In the genomic region with DNA sequence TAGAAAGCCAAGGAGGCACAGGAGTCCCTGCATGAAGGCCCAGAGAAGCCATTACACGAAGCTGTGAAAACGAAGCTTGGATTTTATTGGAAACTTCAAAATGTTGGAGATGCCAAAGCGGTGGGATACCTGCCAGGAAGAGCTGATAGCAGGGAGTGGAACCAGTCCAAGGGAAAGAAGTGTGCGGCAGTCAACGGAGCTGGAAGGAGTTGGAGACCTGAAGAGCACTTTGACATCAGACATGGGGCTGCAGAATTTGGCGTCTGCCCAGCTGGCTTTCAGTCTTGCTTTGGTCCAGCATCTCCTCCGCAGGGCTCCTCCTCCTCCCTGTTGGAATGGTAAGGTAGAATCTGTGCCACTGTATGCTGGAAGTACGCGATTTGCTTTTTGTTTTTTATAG, we compare ENCODE assay signal across 9 mouse cellular contexts.
DNase-seq lines count a peak whose midpoint lies in the region; ATAC-seq and TF ChIP-seq lines count a peak whose summit lies in the region.
"Had no signal": no experiment of that assay in that cellular context is flagged by ENCODE, and none has a peak within 500 bp of the region (broad histone marks: within the 10 kb centered on the region; RNA-seq: fewer than 3 reads in every experiment).

No protein-coding gene starts in this region.

- no peaks in the 10 kb centered on the region for H3K9me3 ChIP-seq in forebrain, embryonic 14.5 days (replicated peaks; ENCODE audit: control insufficient read depth, low read length)
- H3K9me3 ChIP-seq in forebrain, embryonic 13.5 days (replicated peaks): no peaks in the 10 kb centered on the region

- TF ChIP-seq CTCF in lung, adult 2 months (IDR thresholded peaks at IDR 0.05; ENCODE audit: insufficient read depth, low read length): no peak

- no peak overlapping the region for H3K4me2 ChIP-seq in forebrain, embryonic 14.5 days (ENCODE audit: low read length)
- no peak overlapping the region for H3K4me2 ChIP-seq in forebrain, embryonic 13.5 days

- no peak overlapping the region for H3K4me3 ChIP-seq in forebrain, embryonic 14.5 days (ENCODE audit: low read depth, low read length)
- H3K4me3 ChIP-seq in forebrain, embryonic 13.5 days: no peak overlapping the region
- no peak overlapping the region for H3K4me3 ChIP-seq in lung, adult 2 months (replicated peaks; ENCODE audit: extremely low read depth, low read depth, low read length)

- intact Hi-C loops in left cerebral cortex, postnatal 36 days (cut with DNase I): no loop called here

- H3K27me3 ChIP-seq in forebrain, embryonic 14.5 days (replicated peaks; ENCODE audit: control insufficient read depth, insufficient read depth, low read length): no peaks in the 10 kb centered on the region; the same call in 1 of the 2 replicates
- peaks cover 11% of the 10 kb centered on the region; the same call in 1 of the 2 replicates for H3K27me3 ChIP-seq in forebrain, embryonic 13.5 days
- H3K27me3 ChIP-seq: CH12.LX had no signal

- no peaks in the 10 kb centered on the region for H3K36me3 ChIP-seq in forebrain, embryonic 14.5 days (ENCODE audit: control insufficient read depth, insufficient read depth, low read length)
- no peaks in the 10 kb centered on the region for H3K36me3 ChIP-seq in forebrain, embryonic 13.5 days (ENCODE audit: poor library complexity, severe bottlenecking)

- no peak for ATAC-seq in forebrain, embryonic 14.5 days
- no peak for ATAC-seq in forebrain, embryonic 13.5 days

- no peak overlapping the region for H3K27ac ChIP-seq in forebrain, embryonic 14.5 days (ENCODE audit: low read depth, low read length)
- no peak overlapping the region for H3K27ac ChIP-seq in forebrain, embryonic 13.5 days

- 71% methylated on average over 9 of the region's 9 CpGs for WGBS in forebrain, embryonic 14.5 days
- 80% methylated on average over 9 of the region's 9 CpGs for WGBS in forebrain, embryonic 13.5 days
- WGBS in lung, adult 2 months: 66% methylated on average over 9 of the region's 9 CpGs

- H3K9ac ChIP-seq in forebrain, embryonic 14.5 days (ENCODE audit: low read length): no peak overlapping the region
- no peak overlapping the region for H3K9ac ChIP-seq in forebrain, embryonic 13.5 days

- no peak for TF ChIP-seq POLR2A in lung, adult 2 months (IDR thresholded peaks at IDR 0.05; ENCODE audit: borderline replicate concordance, extremely low read depth, low read depth, low read length)

- peak; percentile 52 for DNase-seq in forebrain, embryonic 14.5 days (ENCODE audit: low spot score)
- DNase-seq in lung, adult 18-20 months: peak; percentile 11 to 32
- no peak for DNase-seq in lung, adult 2 months
- peak; percentile 13 to 21 for DNase-seq in left cerebral cortex, postnatal 36 days (ENCODE audit: low spot score in 2 of 2)
- DNase-seq in testis, postnatal 10 days (ENCODE audit: low spot score): peak; percentile 76
- DNase-seq in MN1 (ENCODE audit: low spot score): no peak
- no peak for DNase-seq in T-cell, adult 2 months (ENCODE audit: low spot score)

- H3K4me1 ChIP-seq in forebrain, embryonic 14.5 days (ENCODE audit: control insufficient read depth, insufficient read depth, low read length): no peaks in the 10 kb centered on the region
- no peaks in the 10 kb centered on the region for H3K4me1 ChIP-seq in forebrain, embryonic 13.5 days
- no peaks in the 10 kb centered on the region for H3K4me1 ChIP-seq in lung, adult 2 months (ENCODE audit: control insufficient read depth, insufficient read depth, low read length)

Comparison
In these comparisons a context has a peak if more than half of its experiments do, and no peak if none do; other contexts are left out.
1. DNase-seq: peak in forebrain, embryonic 14.5 days (single experiment), lung, adult 18-20 months (2 of 2), left cerebral cortex, postnatal 36 days (2 of 2) and testis, postnatal 10 days (single experiment); none in lung, adult 2 months (single experiment), MN1 (single experiment) and T-cell, adult 2 months (single experiment).